Mouse (Mus musculus): ENCODE measurements around the gene B9d1.

GRCm38 (mm10) chr11:61503933-61504332 is 1.0 kb upstream of the B9d1 start:
- TF ChIP-seq POLR2A (IDR thresholded peaks at IDR 0.05; ENCODE audit: low read depth, low read length) = no peak
- no peak for TF ChIP-seq CTCF (IDR thresholded peaks at IDR 0.05; ENCODE audit: extremely low read depth, insufficient read length, insufficient replicate concordance, low read depth, low read length)
